Mouse (Mus musculus) lung, postnatal 25 days (tissue): ENCODE results near the gene Slc22a13.
A peak's percentile ranks its signal among the peaks of the same experiment; 100 is the strongest.
"Not testable (repeated sequence)": the region's sequence is repeated elsewhere in the genome, so short reads cannot be mapped to it uniquely, and the experiment has no call there.

Experiments used
- DNase-seq: peaks from one replicate; pipeline ENCODE4 v3.0.0; 2022; ENCODE audit warnings: low spot score

Slc22a13 gene

GRCm38 (mm10) chr9:119208998-119209397 lies at the start of gene Slc22a13:
Gene Slc22a13, minus strand, starts transcription at chr9:119209098.
- no peak for DNase-seq

- DNase-seq, result no peak
Observed at GRCm38 (mm10) chr9:119258128-119258527, 49.2 kb upstream of the Slc22a13 start.

DNA sequence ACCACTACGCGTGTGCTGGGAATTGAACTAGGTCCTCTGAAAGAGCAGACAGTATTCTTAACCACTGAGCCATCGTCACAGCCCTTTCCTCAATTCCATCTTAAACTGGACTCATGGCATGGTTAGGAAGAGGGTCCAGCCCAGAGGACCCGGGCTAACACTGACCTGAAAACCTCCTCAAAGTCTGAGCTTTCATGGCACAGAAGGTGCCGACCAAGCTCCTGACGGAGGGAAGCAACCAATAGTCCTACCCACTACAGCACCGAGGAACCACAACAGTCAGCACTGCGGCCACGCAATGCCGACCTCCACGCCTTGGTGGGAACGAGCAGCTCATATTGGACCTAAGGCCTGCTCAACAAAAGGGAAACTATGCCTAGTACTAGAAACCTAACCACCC lies 47.3 kb upstream of the Slc22a13 start:
- no peak for DNase-seq

- DNase-seq, result no peak
Observed at GRCm38 (mm10) chr9:119255096-119255495, 46.2 kb upstream of the Slc22a13 start.

- no peak for DNase-seq
Observed at GRCm38 (mm10) chr9:119254187-119254586, 45.3 kb upstream of the Slc22a13 start.

- DNase-seq, result peak; percentile 21
Observed at GRCm38 (mm10) chr9:119247996-119248395, 39.1 kb upstream of the Slc22a13 start.

GRCm38 (mm10) chr9:119246826-119247225 lies 37.9 kb upstream of the Slc22a13 start:
- DNase-seq, result no peak

GRCm38 (mm10) chr9:119243981-119244380 lies 35.1 kb upstream of the Slc22a13 start:
- no peak for DNase-seq

DNA sequence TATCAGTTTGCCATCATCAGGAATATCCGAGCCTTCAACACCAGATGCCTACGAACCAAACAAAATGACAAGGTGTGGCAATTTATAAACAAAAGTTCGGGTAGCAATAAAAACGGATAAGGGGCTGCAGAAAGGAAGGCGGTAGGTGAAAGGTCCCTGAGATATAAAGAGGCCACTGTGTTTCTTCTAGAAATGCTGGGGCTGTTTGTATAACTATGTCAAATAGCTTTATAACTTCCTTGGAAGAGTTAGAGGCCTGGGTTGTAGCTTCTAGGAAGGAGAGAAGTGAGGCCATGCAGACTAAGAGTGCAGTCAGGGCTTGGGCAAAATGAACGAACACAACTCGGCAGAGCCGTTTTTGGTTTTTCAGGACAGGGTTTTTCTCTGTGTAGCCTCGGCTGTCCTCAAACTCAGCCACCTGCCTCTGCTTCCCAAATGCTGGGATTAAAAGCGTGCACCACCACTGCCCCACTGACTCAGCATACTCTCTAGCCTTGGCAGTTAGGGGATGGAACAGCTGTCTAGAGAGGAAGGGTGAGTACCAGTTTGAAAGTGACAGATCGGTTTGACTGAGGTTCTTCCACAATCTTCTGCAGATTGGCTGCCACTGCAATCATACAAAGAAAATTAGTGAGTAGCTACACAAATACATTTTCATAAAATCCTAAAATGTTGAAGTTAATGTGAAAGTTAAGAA lies 32.4 kb upstream of the Slc22a13 start:
- DNase-seq, result no peak

DNA sequence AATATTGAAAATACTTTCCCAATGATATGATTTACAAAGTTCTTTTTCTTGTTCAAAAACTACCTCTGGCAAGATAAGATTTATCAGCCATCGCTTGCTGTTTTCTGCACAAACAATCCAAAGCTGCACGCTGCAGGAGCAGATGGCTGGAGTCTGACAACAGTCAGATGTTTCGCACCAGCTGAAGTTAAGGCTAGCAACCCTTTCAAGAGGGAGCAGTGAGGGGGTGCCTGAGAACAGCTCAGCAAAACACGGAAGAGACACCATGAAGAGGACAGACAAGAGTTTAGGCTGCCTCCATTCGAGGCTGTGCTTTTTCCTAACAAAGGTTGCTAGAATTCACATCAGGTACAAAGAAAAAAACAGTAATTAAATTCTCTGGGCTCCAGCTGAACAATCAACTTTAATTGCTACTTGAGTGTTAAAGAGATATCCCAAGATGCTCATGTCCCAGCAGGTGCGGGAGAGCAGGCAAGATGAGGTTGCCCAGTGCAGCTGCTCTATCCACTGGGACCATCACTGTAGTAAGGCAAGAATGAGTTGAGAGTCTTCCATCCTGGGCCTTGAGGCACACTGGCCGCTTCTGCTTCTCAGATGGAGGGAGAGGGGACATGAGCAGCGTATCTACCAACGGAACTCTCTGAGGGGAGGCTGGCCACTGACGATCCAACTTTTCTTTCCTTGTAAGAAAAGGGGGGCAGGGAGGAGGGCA lies 31.5 kb upstream of the Slc22a13 start:
- DNase-seq, result no peak

- no peak for DNase-seq
Observed at GRCm38 (mm10) chr9:119239274-119239673, 30.4 kb upstream of the Slc22a13 start.

DNA sequence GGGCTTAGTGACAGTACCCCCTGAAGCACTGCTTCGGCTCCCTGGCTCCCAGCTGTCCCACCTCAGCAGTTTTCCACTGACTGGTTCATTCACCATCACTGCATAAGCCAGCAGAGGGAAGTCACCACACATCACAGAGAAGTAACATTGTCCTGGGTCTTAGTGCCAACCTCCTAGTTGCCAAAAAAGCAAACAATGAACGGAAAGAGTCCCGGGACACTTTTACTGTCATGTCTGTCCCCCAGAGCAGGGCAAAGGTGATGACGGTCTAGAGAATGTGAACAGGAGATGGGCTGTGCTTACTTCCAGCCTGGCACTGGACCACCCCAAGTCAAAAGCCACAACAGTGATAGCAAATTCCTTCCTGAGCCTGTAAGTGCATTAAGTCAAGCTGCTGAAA lies 29.9 kb upstream of the Slc22a13 start:
- no peak for DNase-seq

- DNase-seq, result no peak
Observed at GRCm38 (mm10) chr9:119231552-119231951, 22.7 kb upstream of the Slc22a13 start.

GRCm38 (mm10) chr9:119230829-119231228 lies 21.9 kb upstream of the Slc22a13 start:
- no peak for DNase-seq

DNA sequence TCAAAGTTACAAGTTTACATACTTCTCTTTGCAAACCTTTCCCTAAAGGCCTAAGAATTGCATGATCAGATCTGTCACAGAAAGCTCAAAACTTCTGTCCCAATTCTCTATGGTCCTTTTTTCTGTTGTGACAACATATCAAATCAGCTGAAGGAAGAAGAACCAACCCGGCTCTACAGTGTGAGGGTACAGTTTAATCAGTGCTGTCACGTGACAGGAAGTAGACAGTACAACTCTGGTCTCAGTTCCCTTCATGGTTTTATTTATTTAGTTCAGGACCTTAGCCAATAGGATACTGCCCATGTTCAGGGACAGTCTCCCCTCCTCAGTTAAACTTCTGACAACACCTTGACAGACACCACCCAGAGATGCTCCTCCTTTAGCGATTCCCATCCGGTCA lies 11.4 kb upstream of the Slc22a13 start:
- DNase-seq, result no peak

GRCm38 (mm10) chr9:119219667-119220066 lies 10.8 kb upstream of the Slc22a13 start:
- no peak for DNase-seq

DNA sequence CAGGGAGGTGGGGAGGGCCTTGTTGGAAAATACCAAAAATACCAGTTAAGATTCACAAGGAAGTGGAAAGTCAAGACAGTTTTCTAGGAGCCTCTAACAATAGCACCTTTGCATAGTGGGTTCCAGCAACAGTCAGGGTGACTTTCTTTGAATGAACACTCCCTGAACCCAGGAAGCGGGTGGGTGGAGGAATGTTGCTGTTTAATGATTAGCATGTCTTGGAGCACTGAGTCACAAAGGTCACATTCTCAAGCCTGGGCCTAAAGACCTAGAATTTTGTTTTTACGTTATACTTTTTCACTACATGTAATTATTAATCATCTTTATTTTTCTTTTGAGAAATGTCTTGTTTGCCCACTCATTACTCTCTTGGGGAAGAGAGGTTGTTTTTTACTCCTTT lies 6.4 kb upstream of the Slc22a13 start:
- not testable (repeated sequence) for DNase-seq

GRCm38 (mm10) chr9:119214601-119215000 lies 5.7 kb upstream of the Slc22a13 start:
- no peak for DNase-seq

GRCm38 (mm10) chr9:119212996-119213395 lies 4.1 kb upstream of the Slc22a13 start:
- DNase-seq, result no peak

DNA sequence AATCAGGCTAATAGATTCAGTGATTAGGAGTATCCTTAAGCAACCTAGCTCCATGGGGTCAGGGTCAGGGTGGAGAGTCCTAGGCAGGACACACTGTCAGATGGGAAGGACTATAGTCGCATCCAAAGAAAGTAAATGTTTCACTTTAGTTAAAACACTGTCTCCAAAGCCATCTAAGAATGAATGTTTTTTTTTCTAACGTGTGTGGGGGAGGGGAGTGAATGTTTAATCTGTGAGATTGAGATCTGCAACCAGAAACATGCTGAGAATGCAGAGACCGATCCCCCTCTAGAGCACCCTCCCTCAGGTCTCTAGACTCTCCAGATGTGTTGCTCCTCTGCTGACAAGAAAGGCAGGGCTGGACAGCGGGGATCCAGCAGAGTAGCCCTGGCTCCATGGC lies 1.8 kb downstream of the Slc22a13 start:
- DNase-seq, result no peak

DNA sequence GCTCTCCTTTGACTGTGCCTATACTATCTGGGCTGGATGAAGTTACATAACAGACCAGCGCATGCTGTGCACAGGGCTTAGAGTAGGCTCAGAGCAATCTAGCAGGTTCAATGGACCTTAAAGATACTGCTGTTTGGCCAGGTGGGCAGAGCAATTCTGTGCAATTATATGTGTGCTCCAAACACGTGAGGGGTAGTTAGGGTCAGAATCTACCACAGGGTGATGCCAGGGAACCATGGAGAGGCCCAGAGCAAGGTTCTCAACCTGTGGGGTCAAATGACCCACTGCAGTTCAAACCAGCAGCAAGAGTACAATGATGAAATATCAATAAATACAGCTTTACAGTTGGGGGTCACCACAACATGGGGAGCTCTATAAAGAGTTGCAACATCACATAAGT lies 2.2 kb downstream of the Slc22a13 start:
- no peak for DNase-seq

GRCm38 (mm10) chr9:119205756-119206155 lies 3.1 kb downstream of the Slc22a13 start:
- no peak for DNase-seq

- no peak for DNase-seq
Observed at GRCm38 (mm10) chr9:119203617-119204016, 5.3 kb downstream of the Slc22a13 start.

GRCm38 (mm10) chr9:119201653-119202052 lies 7.2 kb downstream of the Slc22a13 start:
- no peak for DNase-seq
